Mouse (Mus musculus): ENCODE data around the gene Samhd1.

Samhd1 gene

GRCm38 (mm10) chr2:157099532-157100318, 35.3 kb downstream of the Samhd1 start:
- in situ Hi-C loops (cut with MboI), result no loop called here

GRCm38 (mm10) chr2:157095005-157095755, 39.9 kb downstream of the Samhd1 start:
- in situ Hi-C loops (cut with MboI), result no loop called here

GRCm38 (mm10) chr2:157092024-157092423, 43.0 kb downstream of the Samhd1 start:
- in situ Hi-C loops (cut with MboI), result no loop called here

DNA sequence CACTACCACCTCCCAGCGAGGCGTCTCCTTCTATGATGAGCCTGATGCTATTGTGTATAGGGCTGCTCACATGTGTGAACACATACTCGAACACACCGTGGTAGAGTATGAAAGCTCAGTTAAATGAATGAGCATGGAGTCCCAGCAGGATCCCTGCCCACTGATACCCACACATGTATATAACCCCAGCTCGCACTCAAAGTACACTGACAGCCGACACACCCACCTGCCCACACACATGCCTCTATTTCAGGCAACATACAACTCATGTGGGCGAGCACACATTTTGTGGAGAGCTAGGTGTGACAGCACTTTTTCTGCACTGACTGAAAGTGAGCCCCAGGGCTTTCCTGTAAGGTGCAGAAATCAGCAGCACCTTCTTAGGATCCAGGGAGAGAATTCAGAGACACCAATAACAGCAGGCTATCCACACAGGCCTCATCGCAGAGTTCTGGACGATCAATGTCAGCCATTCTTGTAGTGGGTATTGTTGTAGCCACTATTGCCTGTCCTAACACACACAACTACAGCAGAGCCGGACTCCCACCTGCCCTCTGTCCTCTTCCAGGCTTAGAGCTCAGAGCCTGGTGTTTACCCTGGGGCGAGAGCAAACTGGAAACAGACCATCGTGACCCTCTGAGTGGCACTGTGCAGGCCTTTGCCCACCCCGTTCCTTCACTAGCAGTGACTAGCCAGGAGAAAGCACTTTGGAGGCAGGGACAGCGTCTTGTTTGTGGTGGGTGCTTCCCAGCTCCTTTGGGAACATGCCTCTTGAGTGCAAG, 47.3 kb downstream of the Samhd1 start:
- in situ Hi-C loops (cut with MboI), result no loop called here

GRCm38 (mm10) chr2:157086796-157087195, 48.3 kb downstream of the Samhd1 start, which contains the start of gene Tldc2:
Gene Tldc2, plus strand, starts transcription at chr2:157087055.
- in situ Hi-C loops (cut with MboI), result no loop called here

DNA sequence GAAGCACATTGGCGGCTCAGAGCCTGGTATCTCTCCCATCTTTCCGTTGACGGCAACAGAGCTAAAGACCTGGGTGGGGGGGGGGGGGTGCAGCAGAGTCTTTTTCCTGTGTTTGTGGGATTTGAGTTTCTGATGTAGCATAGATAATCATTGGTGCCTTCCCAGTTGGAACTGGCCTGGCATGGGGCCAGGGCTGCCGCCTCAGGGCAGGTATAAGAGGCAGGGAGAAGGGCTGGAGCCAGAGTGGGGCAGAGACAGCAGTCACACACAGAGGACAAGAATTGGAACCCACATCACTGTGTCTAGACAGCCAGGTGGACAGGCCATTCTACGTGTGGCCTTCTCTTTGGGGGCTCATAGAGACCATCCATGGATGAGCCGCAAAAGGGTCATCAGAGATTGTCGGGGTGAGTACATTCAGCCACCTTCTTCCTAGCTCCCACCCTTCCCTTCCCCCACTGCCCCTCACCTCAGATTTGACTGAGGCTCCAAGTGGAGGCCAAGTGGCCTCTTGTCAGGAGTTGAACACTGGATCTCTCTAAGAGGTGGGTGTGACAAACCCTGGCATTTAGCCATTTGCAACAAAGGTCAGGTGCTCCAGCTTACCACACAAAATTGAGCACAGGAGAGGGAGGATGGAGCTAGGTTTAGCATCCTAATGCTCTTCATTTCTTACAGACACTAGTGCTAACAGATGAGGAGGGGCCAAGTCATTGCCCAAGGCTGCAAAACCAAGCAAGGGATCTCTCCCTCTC, 50.1 kb downstream of the Samhd1 start:
- in situ Hi-C loops (cut with MboI), result no loop called here

GRCm38 (mm10) chr2:157081960-157082359, 53.1 kb downstream of the Samhd1 start:
- in situ Hi-C loops (cut with MboI), result no loop called here

GRCm38 (mm10) chr2:157081331-157081730, 53.7 kb downstream of the Samhd1 start:
- in situ Hi-C loops (cut with MboI), result no loop called here

DNA sequence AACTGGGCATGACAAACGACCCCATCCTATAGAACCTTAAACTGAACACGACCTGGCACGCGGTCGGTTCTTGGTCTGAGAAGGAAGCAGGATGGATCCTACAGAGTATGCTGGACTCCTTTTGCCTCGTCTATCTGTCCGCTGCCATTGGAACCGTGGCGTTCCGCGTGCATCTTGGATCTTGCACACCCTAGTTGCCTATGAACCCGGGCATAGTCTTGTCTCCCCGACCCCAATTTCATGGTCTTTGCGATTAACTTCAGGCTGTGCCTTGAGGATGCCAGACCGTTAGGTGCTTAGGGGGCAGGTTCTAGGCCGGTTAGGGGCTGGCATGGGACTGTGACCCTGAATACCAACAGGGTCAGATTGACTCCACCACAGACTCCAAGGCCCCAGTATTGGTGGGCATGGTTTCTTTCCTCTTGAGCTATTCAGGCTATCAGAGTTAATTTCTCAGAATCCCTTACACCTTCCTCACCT, 55.3 kb downstream of the Samhd1 start:
- in situ Hi-C loops (cut with MboI), result no loop called here

DNA sequence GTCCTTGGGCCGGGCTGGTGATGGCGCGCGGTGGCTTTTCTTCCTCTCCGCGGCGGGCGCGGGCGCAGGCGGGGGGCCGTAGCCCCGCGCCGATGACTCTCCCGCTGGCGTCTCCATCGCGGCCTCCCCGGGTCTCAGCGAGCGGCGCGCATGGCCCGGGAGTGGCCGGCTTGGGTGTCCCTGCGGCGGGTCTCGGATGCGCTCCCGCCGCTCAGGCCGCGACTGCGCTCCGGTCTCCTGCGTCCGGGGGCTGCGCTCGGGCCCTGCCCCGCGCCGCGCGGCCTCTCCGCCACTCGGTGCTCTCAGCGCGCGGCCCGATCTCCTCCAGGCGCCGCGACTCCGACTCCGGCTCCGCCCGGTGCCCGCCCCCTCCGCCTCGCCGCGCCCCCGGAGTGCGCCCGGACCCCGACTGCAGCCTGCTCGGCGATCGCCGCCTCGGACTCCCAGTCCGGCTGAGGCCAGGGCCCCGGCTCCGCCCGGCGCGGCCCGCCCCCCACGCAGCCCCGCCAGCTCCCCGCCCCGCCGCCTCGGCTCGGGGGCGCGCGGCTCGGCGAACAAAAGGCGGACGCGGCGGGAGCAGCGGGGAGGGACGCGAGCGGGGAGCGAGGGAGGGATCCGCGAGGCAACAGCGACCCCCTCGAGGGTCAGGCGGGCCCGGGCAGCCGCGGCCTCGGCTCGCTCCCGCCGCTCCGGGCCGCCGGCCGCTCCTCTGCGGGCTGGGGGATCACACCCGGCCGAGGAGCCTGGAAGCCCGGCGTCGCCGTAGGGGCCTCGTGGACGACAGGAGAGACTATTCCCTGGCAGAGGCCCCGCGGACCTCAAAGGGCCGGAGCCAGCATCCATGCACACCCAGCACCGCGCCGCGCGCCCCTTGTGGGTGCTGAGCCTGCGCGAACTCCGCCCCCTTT, 56.0 kb downstream of the Samhd1 start, which contains the start of gene Soga1:
Soga1 (minus strand) TSS at position 462 of the 908 bp plus-strand sequence.
- in situ Hi-C loops (cut with MboI), result no loop called here

DNA sequence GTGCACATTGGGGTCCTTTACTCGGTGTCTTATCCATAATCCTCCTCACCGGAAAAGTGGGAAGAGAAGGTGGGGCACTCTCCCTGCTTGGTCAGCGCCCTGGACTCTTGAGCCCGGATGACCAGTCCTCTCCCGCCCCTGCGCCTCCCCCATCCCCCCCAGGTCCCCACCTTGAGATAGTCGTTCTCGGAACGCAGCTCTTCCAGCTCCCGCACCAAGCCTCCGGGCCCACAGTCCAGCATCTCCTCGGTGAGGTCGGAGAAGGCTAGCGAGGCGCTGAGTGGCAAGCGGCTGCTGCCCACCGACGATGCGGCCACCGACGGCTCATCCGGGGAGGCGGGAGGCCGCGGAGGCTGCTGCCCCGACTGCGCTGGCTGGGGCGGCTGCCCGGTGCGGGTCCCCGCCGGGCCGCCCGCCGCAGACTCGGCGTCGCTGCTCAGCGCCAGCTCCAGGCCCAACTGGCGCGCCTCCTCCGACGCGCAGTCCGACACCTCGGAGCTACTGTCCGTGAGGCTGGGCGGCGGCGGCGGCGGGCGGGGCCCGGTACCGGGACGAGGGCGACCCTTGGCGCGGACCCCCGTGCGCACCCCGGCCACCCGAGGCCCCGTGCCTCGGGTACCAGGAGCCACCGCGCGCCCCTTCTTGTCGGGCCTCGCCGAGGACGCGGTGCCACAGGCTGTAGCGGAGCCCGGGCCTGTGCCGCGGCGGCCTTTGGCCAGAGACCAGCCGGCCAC, 56.8 kb downstream of the Samhd1 start:
- in situ Hi-C loops (cut with MboI), result no loop called here

DNA sequence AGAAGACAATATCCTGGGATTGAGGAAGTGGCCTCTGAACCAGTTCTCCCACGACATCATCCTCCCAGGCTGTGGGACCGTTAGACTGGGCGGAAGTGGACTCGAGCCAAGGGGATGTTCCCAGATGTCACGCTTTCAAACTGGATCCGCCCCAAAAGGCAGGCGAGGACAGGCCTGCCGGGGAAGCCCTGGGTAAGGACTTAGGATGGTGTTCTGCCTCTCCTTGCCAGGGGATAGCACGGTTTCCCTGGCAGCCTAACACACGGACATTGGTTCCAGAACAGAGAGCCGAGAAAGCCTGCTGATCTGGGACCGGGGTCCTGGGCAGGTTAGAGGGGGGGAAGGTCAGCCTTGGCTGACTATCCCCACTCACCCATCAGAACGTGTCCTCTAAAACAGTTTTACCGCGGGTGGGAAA, 57.4 kb downstream of the Samhd1 start:
- in situ Hi-C loops (cut with MboI), result no loop called here

DNA sequence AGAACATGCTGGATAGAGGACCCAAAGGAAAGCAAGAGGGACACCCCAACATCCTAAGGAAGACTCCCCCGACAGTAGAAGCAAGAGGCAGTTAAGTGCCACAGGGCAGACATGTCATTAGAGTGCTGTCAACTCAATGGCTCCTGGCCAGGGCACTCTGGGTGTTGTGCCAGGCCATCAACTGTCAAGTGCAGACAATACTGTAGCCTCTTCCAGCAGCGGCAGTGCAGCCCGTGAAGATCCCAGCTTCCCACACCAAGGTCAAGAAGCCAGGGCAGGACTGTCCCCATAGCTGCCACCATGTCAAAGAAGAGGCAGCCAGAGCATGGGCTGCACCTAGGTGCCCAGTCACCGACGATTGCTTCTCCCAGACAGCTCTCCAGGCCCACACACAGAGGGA, 57.9 kb downstream of the Samhd1 start:
- in situ Hi-C loops (cut with MboI), result no loop called here

- in situ Hi-C loops (cut with MboI), result no loop called here
These were observed 58.5 kb downstream of the Samhd1 start for GRCm38 (mm10) chr2:157076585-157076984.

- in situ Hi-C loops (cut with MboI), result no loop called here
These were observed 59.4 kb downstream of the Samhd1 start for GRCm38 (mm10) chr2:157075685-157076084.

DNA sequence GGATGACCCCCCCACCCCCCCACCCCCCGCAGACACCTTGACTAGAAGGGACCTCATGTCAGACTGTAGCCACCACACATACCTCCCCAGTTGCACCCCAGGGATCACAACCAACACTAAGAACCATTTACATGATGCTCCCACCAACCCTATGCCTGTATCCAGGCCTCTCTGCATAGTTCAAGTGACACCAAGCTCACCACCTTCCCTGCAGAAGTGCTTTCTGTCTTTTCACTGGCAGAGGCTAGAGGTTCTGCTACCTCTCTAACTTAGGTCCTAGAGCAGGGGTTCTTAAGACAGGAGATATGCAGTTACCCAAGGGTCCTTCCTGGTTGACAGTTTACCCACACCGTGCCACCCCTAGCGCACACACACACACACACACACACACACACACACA, 59.8 kb downstream of the Samhd1 start:
- in situ Hi-C loops (cut with MboI), result no loop called here

DNA sequence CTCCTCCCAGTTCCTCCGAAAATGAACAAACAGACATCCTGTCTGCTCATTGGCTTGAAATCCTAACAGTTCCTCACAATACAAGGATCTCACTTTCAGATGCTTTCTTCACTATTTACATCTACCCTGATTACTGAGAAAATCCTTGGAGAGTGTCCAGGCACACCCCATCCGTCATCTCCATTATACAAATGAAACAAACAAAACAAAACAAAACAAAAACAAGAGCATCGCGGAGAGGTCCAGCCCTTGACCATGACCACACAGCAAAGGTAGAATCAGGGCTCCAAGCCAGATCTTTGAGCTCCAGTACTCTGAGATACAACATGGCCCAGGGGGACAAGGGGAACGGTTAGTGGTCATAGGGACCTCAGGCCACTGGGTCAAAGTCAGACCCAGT, 60.3 kb downstream of the Samhd1 start:
- in situ Hi-C loops (cut with MboI), result no loop called here

- in situ Hi-C loops (cut with MboI), result no loop called here
These were observed 60.8 kb downstream of the Samhd1 start for GRCm38 (mm10) chr2:157074186-157074724.

- in situ Hi-C loops (cut with MboI), result no loop called here
These were observed 61.5 kb downstream of the Samhd1 start for GRCm38 (mm10) chr2:157073378-157074052.
